Comparison of ENCODE assay signal across 8 mouse cellular contexts in genomic region chr2:165851811-165852415, GRCm38 (mm10). TPM values are rescaled to one million over a fixed set of nuclear protein-coding genes. Genes with fewer than 3 reads are reported as not detected.
DNase-seq lines count a peak whose midpoint lies in the region; ATAC-seq and TF ChIP-seq lines count a peak whose summit lies in the region.

No protein-coding gene starts in this region.

- peaks cover 61% of the 10 kb centered on the region for H3K4me1 ChIP-seq in forebrain, embryonic 12.5 days
- H3K4me1 ChIP-seq in forebrain, embryonic 10.5 days, result peaks cover 54% of the 10 kb centered on the region
- H3K4me1 ChIP-seq in lung, embryonic 15.5 days, result peaks cover 63% of the 10 kb centered on the region
- peaks cover 31% of the 10 kb centered on the region for H3K4me1 ChIP-seq in lung, adult 2 months (ENCODE audit: control insufficient read depth, insufficient read depth, low read length)
- peaks cover 89% of the 10 kb centered on the region for H3K4me1 ChIP-seq in heart, embryonic 15.5 days (replicated peaks)
- peaks cover 69% of the 10 kb centered on the region for H3K4me1 ChIP-seq in neural tube, embryonic 15.5 days

- TF ChIP-seq CTCF in lung, adult 2 months (IDR thresholded peaks at IDR 0.05; ENCODE audit: insufficient read depth, low read length), result no peak

- H3K27me3 ChIP-seq in forebrain, embryonic 12.5 days, result no peaks in the 10 kb centered on the region
- no peaks in the 10 kb centered on the region for H3K27me3 ChIP-seq in forebrain, embryonic 10.5 days (ENCODE audit: poor library complexity, severe bottlenecking)
- no peaks in the 10 kb centered on the region for H3K27me3 ChIP-seq in lung, embryonic 15.5 days
- H3K27me3 ChIP-seq in heart, embryonic 15.5 days, result no peaks in the 10 kb centered on the region
- no peaks in the 10 kb centered on the region for H3K27me3 ChIP-seq in neural tube, embryonic 15.5 days (replicated peaks)

- no peak overlapping the region for H3K4me3 ChIP-seq in forebrain, embryonic 12.5 days (replicated peaks)
- H3K4me3 ChIP-seq in forebrain, embryonic 10.5 days, result no peak overlapping the region
- no peak overlapping the region for H3K4me3 ChIP-seq in lung, embryonic 15.5 days
- H3K4me3 ChIP-seq in lung, adult 2 months (replicated peaks; ENCODE audit: extremely low read depth, low read depth, low read length), result no peak overlapping the region
- H3K4me3 ChIP-seq in heart, embryonic 15.5 days, result no peak overlapping the region
- no peak overlapping the region for H3K4me3 ChIP-seq in neural tube, embryonic 15.5 days (replicated peaks)

- no peaks in the 10 kb centered on the region for H3K9me3 ChIP-seq in forebrain, embryonic 12.5 days
- no peaks in the 10 kb centered on the region for H3K9me3 ChIP-seq in forebrain, embryonic 10.5 days
- H3K9me3 ChIP-seq in lung, embryonic 15.5 days, result no peaks in the 10 kb centered on the region
- H3K9me3 ChIP-seq in heart, embryonic 15.5 days (replicated peaks), result no peaks in the 10 kb centered on the region
- no peaks in the 10 kb centered on the region for H3K9me3 ChIP-seq in neural tube, embryonic 15.5 days (replicated peaks)

- TF ChIP-seq POLR2A in lung, adult 2 months (IDR thresholded peaks at IDR 0.05; ENCODE audit: borderline replicate concordance, extremely low read depth, low read depth, low read length), result no peak

- H3K27ac ChIP-seq in forebrain, embryonic 12.5 days, result peak overlapping the region; percentile 43; the same call in 1 of the 2 replicates
- no peak overlapping the region for H3K27ac ChIP-seq in forebrain, embryonic 10.5 days
- peak overlapping the region; percentile 26; the same call in 1 of the 2 replicates for H3K27ac ChIP-seq in lung, embryonic 15.5 days
- H3K27ac ChIP-seq in heart, embryonic 15.5 days, result peak overlapping the region; percentile 85
- peak overlapping the region; percentile 52 for H3K27ac ChIP-seq in neural tube, embryonic 15.5 days (replicated peaks)

- no peak overlapping the region for H3K4me2 ChIP-seq in forebrain, embryonic 12.5 days
- H3K4me2 ChIP-seq in lung, embryonic 15.5 days, result no peak overlapping the region
- H3K4me2 ChIP-seq in heart, embryonic 15.5 days, result peak overlapping the region; percentile 9; the same call in 1 of the 2 replicates
- H3K4me2 ChIP-seq in neural tube, embryonic 15.5 days, result no peak overlapping the region

- H3K9ac ChIP-seq in forebrain, embryonic 12.5 days, result no peak overlapping the region
- no peak overlapping the region for H3K9ac ChIP-seq in lung, embryonic 15.5 days
- no peak overlapping the region for H3K9ac ChIP-seq in heart, embryonic 15.5 days
- H3K9ac ChIP-seq in neural tube, embryonic 15.5 days (replicated peaks), result no peak overlapping the region

- 93% methylated on average over 13 of the region's 13 CpGs for WGBS in forebrain, embryonic 12.5 days
- 94% methylated on average over 13 of the region's 13 CpGs for WGBS in forebrain, embryonic 10.5 days
- WGBS in lung, embryonic 15.5 days, result 75% methylated on average over 13 of the region's 13 CpGs
- WGBS in lung, adult 2 months, result 76% methylated on average over 13 of the region's 13 CpGs
- WGBS in heart, embryonic 15.5 days, result 67% methylated on average over 13 of the region's 13 CpGs
- 83% methylated on average over 13 of the region's 13 CpGs for WGBS in neural tube, embryonic 15.5 days

- ATAC-seq in forebrain, embryonic 12.5 days (ENCODE audit: low FRiP score), result no peak
- ATAC-seq in lung, embryonic 15.5 days (ENCODE audit: borderline replicate concordance, extremely low read depth, low FRiP score, low TSS enrichment), result no peak
- ATAC-seq in heart, embryonic 15.5 days (replicated peaks; ENCODE audit: insufficient number of reproducible peaks, insufficient read depth, low FRiP score, low read depth), result no peak
- no peak for ATAC-seq in neural tube, embryonic 15.5 days (ENCODE audit: low FRiP score)

- DNase-seq in forebrain, embryonic 10.5 days (ENCODE audit: extremely low spot score, low spot score), result no peak
- no peak for DNase-seq in lung, adult 2 months
- DNase-seq in Muller cell, postnatal 12 days (ENCODE audit: inconsistent ontology term), result no peak
- no peak for DNase-seq in spleen, postnatal 36 days (ENCODE audit: low spot score in 2 of 2)

- H3K36me3 ChIP-seq in forebrain, embryonic 12.5 days (replicated peaks), result peaks cover 23% of the 10 kb centered on the region
- peaks cover 90% of the 10 kb centered on the region for H3K36me3 ChIP-seq in forebrain, embryonic 10.5 days (replicated peaks)
- peaks cover 26% of the 10 kb centered on the region for H3K36me3 ChIP-seq in lung, embryonic 15.5 days
- H3K36me3 ChIP-seq in heart, embryonic 15.5 days, result 0 out of 2 replicates have a peak, but pooled peaks cover 6% of the 10 kb centered on the region
- H3K36me3 ChIP-seq in neural tube, embryonic 15.5 days, result peaks cover 15% of the 10 kb centered on the region

RNA-seq across cellular contexts. Expression of gene Zmynd8, which starts 46.9 kb away (rescaled TPM):
- polyA plus RNA-seq in forebrain, embryonic 12.5 days (2016; fragmentation: Nextera tagmentation; extraction: Ambion mirVana), result 67.6 and 71.5 TPM in 2 replicates
- polyA plus RNA-seq in forebrain, embryonic 10.5 days (2016; fragmentation: Nextera tagmentation; extraction: Ambion mirVana), result 60.2 and 64.4 TPM in 2 replicates
- polyA plus RNA-seq in lung, embryonic 15.5 days (2015; fragmentation: Nextera tagmentation; extraction: Ambion mirVana), result 44.7 and 46.0 TPM in 2 replicates
- polyA plus RNA-seq in lung, adult 2 months (2012; rRNA removed), result 25.3 and 29.8 TPM in 2 replicates
- polyA plus RNA-seq in heart, embryonic 15.5 days (2015; fragmentation: Nextera tagmentation; extraction: Ambion mirVana), result 39.1 and 40.7 TPM in 2 replicates
- polyA plus RNA-seq in neural tube, embryonic 15.5 days (2015; fragmentation: Nextera tagmentation; extraction: Ambion mirVana), result 79.3 and 79.5 TPM in 2 replicates
